Mouse (Mus musculus) kidney, postnatal 10 days (tissue): ENCODE results near the gene Tfe3.
"Not testable (repeated sequence)": the region's sequence is repeated elsewhere in the genome, so short reads cannot be mapped to it uniquely, and the experiment has no call there.

Experiments
- DNase-seq: peaks from one replicate; pipeline ENCODE4 v3.0.0; 2021; ENCODE audit warnings: mixed read lengths

Gene Tfe3

GRCm38 (mm10) chrX:7753627-7754026 is 8.7 kb upstream of the Tfe3 start:
- DNase-seq: peak; percentile 50

GRCm38 (mm10) chrX:7762921-7763197 is 499 bp downstream of the Tfe3 start:
- DNase-seq: no peak

GRCm38 (mm10) chrX:7763631-7764393 is 1.5 kb downstream of the Tfe3 start:
- peak; percentile 50 for DNase-seq

GRCm38 (mm10) chrX:7764657-7765280 is 2.4 kb downstream of the Tfe3 start:
- DNase-seq: no peak

GRCm38 (mm10) chrX:7765281-7765670 is 2.9 kb downstream of the Tfe3 start:
- peak; percentile 16 for DNase-seq

- peak; percentile 52 for DNase-seq
These were observed 3.4 kb downstream of the Tfe3 start for GRCm38 (mm10) chrX:7765764-7766163.

- DNase-seq: no peak
These were observed 7.1 kb downstream of the Tfe3 start for GRCm38 (mm10) chrX:7769302-7770017.

- peak; percentile 55 for DNase-seq
These were observed 10.4 kb downstream of the Tfe3 start for GRCm38 (mm10) chrX:7772766-7773165.

GRCm38 (mm10) chrX:7775501-7776205 is 13.3 kb downstream of the Tfe3 start:
- DNase-seq: no peak

- peak; percentile 78 for DNase-seq
These were observed 14.1 kb downstream of the Tfe3 start for GRCm38 (mm10) chrX:7776329-7777082.

GRCm38 (mm10) chrX:7778450-7779244 is 16.3 kb downstream of the Tfe3 start:
- no peak for DNase-seq

GRCm38 (mm10) chrX:7779294-7779693 is 16.9 kb downstream of the Tfe3 start:
- no peak for DNase-seq

GRCm38 (mm10) chrX:7782603-7783092 is 20.3 kb downstream of the Tfe3 start:
- DNase-seq: no peak

- peak; percentile 83 for DNase-seq
These were observed 27.3 kb downstream of the Tfe3 start, which contains the start of gene Gripap1 for GRCm38 (mm10) chrX:7789542-7790136. Gripap1 (plus strand) TSS chrX:7789765.

- no peak for DNase-seq
These were observed 27.9 kb downstream of the Tfe3 start for GRCm38 (mm10) chrX:7790309-7790708.

- DNase-seq: no peak
These were observed 31.0 kb downstream of the Tfe3 start for GRCm38 (mm10) chrX:7793361-7793760.

- DNase-seq: peak; percentile 69
These were observed 32.7 kb downstream of the Tfe3 start for GRCm38 (mm10) chrX:7795016-7795415.

GRCm38 (mm10) chrX:7797327-7797726 is 35.0 kb downstream of the Tfe3 start:
- DNase-seq: no peak

GRCm38 (mm10) chrX:7802157-7802556 is 39.8 kb downstream of the Tfe3 start:
- not testable (repeated sequence) for DNase-seq

GRCm38 (mm10) chrX:7815016-7815415 is 52.7 kb downstream of the Tfe3 start:
- DNase-seq: peak; percentile 56
